ENCODE assay signal across 11 mouse cellular contexts in genomic region chr14:76624626-76625378, GRCm38 (mm10).
DNase-seq lines count a peak whose midpoint lies in the region; ATAC-seq and TF ChIP-seq lines count a peak whose summit lies in the region.
"Had no signal": no experiment of that assay in that cellular context is flagged by ENCODE, and none has a peak within 500 bp of the region (broad histone marks: within the 10 kb centered on the region; RNA-seq: fewer than 3 reads in every experiment).

No protein-coding gene starts in this region.

- peak; percentile 27 for DNase-seq in embryo, embryonic 11 days
- no peak for DNase-seq in embryo, embryonic 10.5 days (ENCODE audit: low spot score)
- no peak for DNase-seq in kidney, postnatal 14 days
- no peak for DNase-seq in ES-E14 (ENCODE audit: low read depth, low spot score)
- no peak for DNase-seq in frontal cortex, postnatal 14 days (ENCODE audit: low spot score in 2 of 2)
- DNase-seq in cerebellum, adult 9-11 months: no peak
- DNase-seq: B cell, adult 2 months; gastrocnemius, postnatal 10 days had no signal

- peak overlapping the region; percentile 19; the same call in 1 of the 2 replicates for H3K9ac ChIP-seq in kidney, embryonic 16.5 days (replicated peaks; ENCODE audit: low read length)
- peak overlapping the region; percentile 23; the same call in 1 of the 2 replicates for H3K9ac ChIP-seq in ES-E14 (ENCODE audit: insufficient read depth, low read depth, low read length, poor library complexity, severe bottlenecking)
- no peak overlapping the region for H3K9ac ChIP-seq in midbrain, embryonic 13.5 days (replicated peaks)
- H3K9ac ChIP-seq: embryonic facial prominence, embryonic 15.5 days had no signal

- no peak overlapping the region for H3K4me2 ChIP-seq in kidney, embryonic 16.5 days (replicated peaks; ENCODE audit: low read depth, low read length)
- H3K4me2 ChIP-seq in midbrain, embryonic 13.5 days (replicated peaks): no peak overlapping the region
- H3K4me2 ChIP-seq: embryonic facial prominence, embryonic 15.5 days had no signal

- in situ Hi-C loops in ES-E14 (cut with MboI; ENCODE audit: low sequenced_read_pairs in 2 of 2, unreplicated experiment in 2 of 2): no loop called here

- H3K27me3 ChIP-seq in kidney, embryonic 16.5 days (ENCODE audit: insufficient read depth, low read length): no peaks in the 10 kb centered on the region
- H3K27me3 ChIP-seq in midbrain, embryonic 13.5 days: no peaks in the 10 kb centered on the region; the same call in 1 of the 2 replicates
- H3K27me3 ChIP-seq: embryonic facial prominence, embryonic 15.5 days had no signal

- H3K4me1 ChIP-seq in kidney, embryonic 16.5 days (ENCODE audit: insufficient read depth, low read length): peaks cover 50% of the 10 kb centered on the region
- peaks cover 4 to 35% of the 10 kb centered on the region in 2 experiments for H3K4me1 ChIP-seq in ES-E14 (ENCODE audit: control insufficient read depth in 2 of 2, insufficient read depth in 2 of 2, low read length in 2 of 2, poor library complexity in 1 of 2)
- H3K4me1 ChIP-seq in midbrain, embryonic 13.5 days (replicated peaks): peaks cover 43% of the 10 kb centered on the region

- ATAC-seq in kidney, embryonic 16.5 days (ENCODE audit: low FRiP score, low TSS enrichment): no peak
- no peak for ATAC-seq in midbrain, embryonic 13.5 days

- H3K36me3 ChIP-seq in kidney, embryonic 16.5 days (ENCODE audit: insufficient read depth, low read length): no peaks in the 10 kb centered on the region
- no peaks in the 10 kb centered on the region for H3K36me3 ChIP-seq in ES-E14 (ENCODE audit: control insufficient read depth, insufficient read depth, low read length, poor library complexity, severe bottlenecking)
- H3K36me3 ChIP-seq in midbrain, embryonic 13.5 days: no peaks in the 10 kb centered on the region
- H3K36me3 ChIP-seq: embryonic facial prominence, embryonic 15.5 days had no signal

- 65% methylated on average over 7 of the region's 7 CpGs for WGBS in kidney, embryonic 16.5 days
- WGBS in midbrain, embryonic 13.5 days: 71% methylated on average over 7 of the region's 7 CpGs

- no peak overlapping the region for H3K4me3 ChIP-seq in kidney, embryonic 16.5 days (ENCODE audit: low read length)
- H3K4me3 ChIP-seq in ES-E14 (ENCODE audit: insufficient read depth in 1 of 2, low read depth in 1 of 2, low read length in 2 of 2, poor library complexity in 1 of 2, severe bottlenecking in 1 of 2): no peak overlapping the region
- no peak overlapping the region for H3K4me3 ChIP-seq in midbrain, embryonic 13.5 days (replicated peaks)
- H3K4me3 ChIP-seq: embryonic facial prominence, embryonic 15.5 days had no signal

- peaks cover 4% of the 10 kb centered on the region; the same call in 1 of the 2 replicates for H3K9me3 ChIP-seq in kidney, embryonic 16.5 days (ENCODE audit: low read length)
- H3K9me3 ChIP-seq in ES-E14 (ENCODE audit: control insufficient read depth, insufficient read depth, low read depth, low read length): no peaks in the 10 kb centered on the region
- H3K9me3 ChIP-seq in midbrain, embryonic 13.5 days: no peaks in the 10 kb centered on the region
- H3K9me3 ChIP-seq: embryonic facial prominence, embryonic 15.5 days had no signal

- peak overlapping the region; percentile 47; the same call in 1 of the 2 replicates for H3K27ac ChIP-seq in kidney, embryonic 16.5 days (ENCODE audit: low read length)
- peak overlapping the region; percentile 88 for H3K27ac ChIP-seq in ES-E14 (ENCODE audit: insufficient read depth, low read depth, low read length, poor library complexity, severe bottlenecking)
- H3K27ac ChIP-seq in midbrain, embryonic 13.5 days: peak overlapping the region; percentile 35; the same call in 1 of the 2 replicates
- H3K27ac ChIP-seq: embryonic facial prominence, embryonic 15.5 days had no signal

TF ChIP-seq in ES-E14, 5 proteins besides CTCF, POLR2A, EP300 and RAD21:
- TF ChIP-seq MAFK (IDR thresholded peaks at IDR 0.05; ENCODE audit: insufficient read depth, low read depth, low read length): no peak
- TF ChIP-seq ZNF384 (IDR thresholded peaks at IDR 0.05; ENCODE audit: low read depth, low read length): no peak
- TF ChIP-seq ZC3H11A (IDR thresholded peaks at IDR 0.05; ENCODE audit: borderline replicate concordance, low read depth, low read length): no peak
- no peak for TF ChIP-seq HCFC1 (IDR thresholded peaks at IDR 0.05; ENCODE audit: borderline replicate concordance, insufficient read depth, low read length)

Comparison
In these comparisons a context has a peak if more than half of its experiments do, and no peak if none do; other contexts are left out.
1. H3K27ac ChIP-seq: peak in every context shown above with its lines; median percentile 88 in ES-E14; 47 in kidney, embryonic 16.5 days; 35 in midbrain, embryonic 13.5 days.